Mouse (Mus musculus) cerebellum, adult 9-11 months (tissue): Measurements from ENCODE around the gene Olfr157.

Experiments used
- DNase-seq: peaks from one replicate; pipeline ENCODE4 v3.0.0; 2022

Olfr157 gene

GRCm38 (mm10) chr4:43795296-43795695 is 44.7 kb downstream of the Olfr157 start:
- DNase-seq = no peak
